Mouse (Mus musculus): ENCODE results near the gene Rbm41.

DNA sequence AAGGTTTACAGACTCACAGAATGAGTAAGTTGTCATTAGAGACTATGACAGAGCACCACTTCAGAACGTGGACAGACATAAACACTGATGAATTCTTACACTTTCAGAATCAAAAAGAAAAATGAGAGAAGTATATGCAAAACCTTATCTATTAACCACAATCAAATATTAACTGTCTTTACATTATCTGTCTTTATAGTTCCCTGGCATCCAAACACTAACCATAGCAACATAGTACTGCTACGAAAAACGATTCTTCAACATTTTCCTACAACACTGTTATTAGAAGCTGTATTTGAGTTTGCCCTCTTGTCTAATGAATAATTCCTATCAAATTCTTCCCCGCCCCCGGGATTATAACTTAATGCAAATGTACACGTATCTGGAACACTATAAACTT lies 157.3 kb downstream of the Rbm41 start:
- TF ChIP-seq GATA1 (IDR thresholded peaks at IDR 0.05; ENCODE audit: borderline replicate concordance, low read length) (no peak), FLI1 (IDR thresholded peaks at IDR 0.05; ENCODE audit: low read length) (no peak)

All from megakaryocyte, embryonic 14.5 days (primary cell).